Mouse (Mus musculus) liver, embryonic 14.5 days (tissue): ENCODE results near the gene Gm9857. TPM values are rescaled to one million over a fixed set of nuclear protein-coding genes. Genes with fewer than 3 reads are reported as not detected.

Source experiments
- ATAC-seq: fragments of 200-750 bp; cut with Nextera tagmentation; 2 replicates; pipeline ENCODE4 v1.8.0; 2017; ENCODE audit warnings: moderate number of reproducible peaks, mild to moderate bottlenecking, moderate library complexity; ENCODE audit not compliant: insufficient read depth
- DNase-seq, 3 experiments: peaks; one replicate each; pipeline ENCODE4 v3.0.0-alpha.2; 2012 to 2013; ENCODE audit warnings: low read depth in 3 of 3, low spot score in 3 of 3
- H3K27ac ChIP-seq: fragments of 300-500 bp; sonication (generic); 2 replicates; pipeline ENCODE4 v1.5.1; 2014; ENCODE audit warnings: moderate library complexity, mild to moderate bottlenecking, control low read depth, inconsistent platforms
- H3K27me3 ChIP-seq: fragments of 300-500 bp; sonication (generic); 2 replicates; pipeline ENCODE4 v1.6.1; 2014; ENCODE audit warnings: mild to moderate bottlenecking, low read length, moderate library complexity; ENCODE audit not compliant: control insufficient read depth, insufficient read depth
- H3K36me3 ChIP-seq: fragments of 300-500 bp; sonication (generic); replicated peaks from 2 replicates; pipeline ENCODE4 v1.6.1; 2014; ENCODE audit warnings: low read depth; ENCODE audit not compliant: control insufficient read depth, insufficient read depth
- H3K4me1 ChIP-seq, 2 experiments: fragments of 200-500 bp in 1 of 2; fragments of 300-500 bp in 1 of 2; sonication (generic) in 1 of 2; replicated peaks; 2 replicates each; pipeline ENCODE4 v1.6.1; 2012 to 2014; ENCODE audit warnings: antibody characterized with exemption in 1 of 2, inconsistent platforms in 1 of 2, low read length in 1 of 2; ENCODE audit not compliant: control insufficient read depth in 2 of 2, insufficient read depth in 2 of 2
- H3K4me2 ChIP-seq: fragments of 300-500 bp; sonication (generic); 2 replicates; pipeline ENCODE4 v1.6.1; 2014; ENCODE audit warnings: low read depth, mild to moderate bottlenecking, control low read depth, moderate library complexity
- H3K4me3 ChIP-seq, 2 experiments: fragments of 200-500 bp in 1 of 2; fragments of 300-500 bp in 1 of 2; sonication (generic) in 1 of 2; 2 replicates each; pipeline ENCODE4 v1.5.1; 2012 to 2014; ENCODE audit warnings: low read depth in 2 of 2, low read length in 2 of 2, mild to moderate bottlenecking in 2 of 2, control low read depth in 1 of 2, inconsistent platforms in 1 of 2, moderate library complexity in 1 of 2; ENCODE audit not compliant: insufficient read depth in 1 of 2
- H3K9ac ChIP-seq: fragments of 300-500 bp; sonication (generic); replicated peaks from 2 replicates; pipeline ENCODE4 v1.6.1; 2014; ENCODE audit warnings: mild to moderate bottlenecking, control low read depth, moderate library complexity
- H3K9me3 ChIP-seq: fragments of 300-500 bp; sonication (generic); 2 replicates; pipeline ENCODE4 v1.6.1; 2016; ENCODE audit warnings: low read length, mixed read lengths; ENCODE audit not compliant: control insufficient read depth
- CTCF ChIP-seq: IDR thresholded peaks from 2 replicates; pipeline ENCODE4 v1.5.1; 2016; ENCODE audit warnings: antibody characterized with exemption, low read depth, control low read depth
- EP300 ChIP-seq: IDR thresholded peaks from 2 replicates; pipeline ENCODE4 v1.6.1; 2016; ENCODE audit warnings: antibody characterized with exemption, low read depth
- WGBS: fragments of 180-500 bp; shearing (Covaris S2); extraction: QIAGEN DNeasy Blood & Tissue Kit; methylation state at CpG from one replicate; pipeline ENCODE4 v1.1.7; 2014; ENCODE audit not compliant: insufficient replicate concordance; 5-methylcytosine and 5-hydroxymethylcytosine counted together
- polyA plus RNA-seq, 2 experiments: library from polyadenylated mRNA; depleted of rRNA in 1 of 2; stranded (reverse) in 1 of 2; unstranded in 1 of 2; fragments of >200 nt; fragmentation: Nextera tagmentation in 1 of 2; extraction: Ambion mirVana in 1 of 2; gene quantifications; 2 replicates each; pipeline versions ENCODE4 v1.2.1 to v1.2.3; 2012 to 2014

Gm9857 gene
- polyA plus RNA-seq, 2 experiments, result not detected

DNA sequence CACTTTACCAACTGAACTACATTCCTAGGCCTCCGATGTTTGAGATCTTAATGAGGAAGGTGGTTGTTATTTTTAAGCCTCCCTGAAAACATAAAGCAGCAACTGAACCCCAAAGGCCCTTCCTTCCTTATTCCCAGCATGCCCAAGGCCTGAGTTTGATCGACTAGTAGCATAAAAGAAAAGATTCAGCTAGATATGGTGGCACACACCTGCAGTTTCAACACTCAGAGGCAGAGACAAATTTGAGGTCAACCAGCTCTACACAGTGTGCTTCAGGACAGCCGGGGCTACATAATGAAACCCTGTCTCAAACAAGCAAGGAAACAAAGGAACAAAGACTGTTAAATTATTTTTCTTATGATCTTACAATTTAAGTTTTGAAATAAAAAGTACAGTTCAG is 23.5 kb upstream of the Gm9857 start:
- no peaks in the 10 kb centered on the region for H3K27me3 ChIP-seq
- no peaks in the 10 kb centered on the region for H3K9me3 ChIP-seq
- 48% methylated on average over 3 of the region's 3 CpGs for WGBS
- TF ChIP-seq CTCF (no peak), EP300 (no peak)
- H3K4me2 ChIP-seq, result no peak overlapping the region
- H3K4me1 ChIP-seq, result peaks cover 0 to 7% of the 10 kb centered on the region in 2 experiments; a peak in 2 of 4 replicates
- no peak overlapping the region for H3K27ac ChIP-seq
- no peak overlapping the region for H3K9ac ChIP-seq
- ATAC-seq (no peak), DNase-seq (no peak)
- no peaks in the 10 kb centered on the region for H3K36me3 ChIP-seq
- no peak overlapping the region for H3K4me3 ChIP-seq

GRCm38 (mm10) chr3:108963278-108963677 is 23.0 kb upstream of the Gm9857 start:
- Histone ChIP-seq H3K27me3 (no peaks in the 10 kb centered on the region), H3K27ac (no peak overlapping the region), H3K4me2 (no peak overlapping the region), H3K9me3 (no peaks in the 10 kb centered on the region), H3K4me1 (peaks cover 0 to 7% of the 10 kb centered on the region in 2 experiments; a peak in 2 of 4 replicates), H3K36me3 (no peaks in the 10 kb centered on the region), H3K9ac (no peak overlapping the region), H3K4me3 (no peak overlapping the region)
- TF ChIP-seq CTCF (no peak), EP300 (no peak)
- ATAC-seq (no peak), DNase-seq (no peak)
- WGBS, result 68% methylated on average over 3 of the region's 3 CpGs

DNA sequence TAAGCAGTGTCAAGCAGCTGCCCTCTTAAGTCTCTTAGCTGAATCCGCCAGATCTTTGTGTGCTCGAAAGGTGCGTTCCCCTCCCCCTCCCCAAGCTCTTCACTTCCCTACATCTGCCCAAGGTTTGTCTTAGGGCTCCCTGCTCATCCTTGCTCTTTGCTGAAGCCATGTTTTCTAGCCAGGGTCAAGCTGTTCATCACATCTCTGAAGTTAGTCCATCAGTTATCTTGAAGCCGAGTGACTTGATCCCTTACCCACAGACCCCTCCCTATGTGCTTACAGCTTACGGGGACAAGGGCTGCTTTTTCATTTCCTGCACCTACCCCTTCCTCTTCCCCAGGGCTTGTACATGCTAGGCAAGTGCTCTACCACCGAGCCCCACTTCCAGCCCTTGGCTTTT is 21.4 kb upstream of the Gm9857 start:
- WGBS, result 35% methylated on average over 6 of the region's 6 CpGs
- no peak for ATAC-seq

GRCm38 (mm10) chr3:108961226-108961625 is 21.0 kb upstream of the Gm9857 start:
- H3K9me3 ChIP-seq, result no peaks in the 10 kb centered on the region
- no peak overlapping the region for H3K4me3 ChIP-seq
- no peak overlapping the region for H3K9ac ChIP-seq
- 54% methylated on average over 7 of the region's 7 CpGs for WGBS
- no peak overlapping the region for H3K27ac ChIP-seq
- DNase-seq (no peak), ATAC-seq (no peak)
- H3K4me2 ChIP-seq, result no peak overlapping the region
- no peaks in the 10 kb centered on the region for H3K27me3 ChIP-seq
- no peaks in the 10 kb centered on the region for H3K36me3 ChIP-seq
- peaks cover 0 to 3% of the 10 kb centered on the region in 2 experiments; a peak in 2 of 4 replicates for H3K4me1 ChIP-seq
- TF ChIP-seq CTCF, result no peak
- TF ChIP-seq EP300, result no peak

More for the DNA sequence above, 21.4 kb upstream of the Gm9857 start:
- H3K4me1 ChIP-seq, result peaks cover 0 to 3% of the 10 kb centered on the region in 2 experiments; a peak in 2 of 4 replicates
- no peak overlapping the region for H3K27ac ChIP-seq
- H3K4me3 ChIP-seq, result no peak overlapping the region
- H3K4me2 ChIP-seq, result no peak overlapping the region
- TF ChIP-seq CTCF (no peak), EP300 (no peak)
- no peaks in the 10 kb centered on the region for H3K27me3 ChIP-seq
- H3K9me3 ChIP-seq, result no peaks in the 10 kb centered on the region
- no peak overlapping the region for H3K9ac ChIP-seq
- no peaks in the 10 kb centered on the region for H3K36me3 ChIP-seq
- DNase-seq, result no peak

GRCm38 (mm10) chr3:108959680-108960295 is 19.5 kb upstream of the Gm9857 start:
- ATAC-seq (no peak), DNase-seq (no peak)
- Histone ChIP-seq H3K27ac (no peak overlapping the region), H3K36me3 (no peaks in the 10 kb centered on the region), H3K4me1 (peaks cover 0 to 3% of the 10 kb centered on the region in 2 experiments; a peak in 2 of 4 replicates), H3K27me3 (no peaks in the 10 kb centered on the region), H3K4me2 (no peak overlapping the region), H3K9ac (no peak overlapping the region), H3K4me3 (no peak overlapping the region), H3K9me3 (no peaks in the 10 kb centered on the region)
- 69% methylated on average over 13 of the region's 13 CpGs for WGBS
- no peak for TF ChIP-seq EP300
